Mouse (Mus musculus) midbrain, postnatal 0 days (tissue): ENCODE data around the gene Lrrc8e. TPM values are rescaled to one million over a fixed set of nuclear protein-coding genes. Genes with fewer than 3 reads are reported as not detected.
A peak's percentile ranks its signal among the peaks of the same experiment; 100 is the strongest.
"Not testable (repeated sequence)": the region's sequence is repeated elsewhere in the genome, so short reads cannot be mapped to it uniquely, and the experiment has no call there.

ENCODE experiments used
- ATAC-seq: fragments of 200-750 bp; cut with Nextera tagmentation; 2 replicates; pipeline ENCODE4 v1.8.0; 2017; ENCODE audit warnings: moderate number of reproducible peaks, mild to moderate bottlenecking, moderate TSS enrichment, moderate library complexity; ENCODE audit not compliant: low FRiP score
- DNase-seq: peaks from one replicate; pipeline ENCODE4 v3.0.0-alpha.2; 2015; ENCODE audit warnings: low spot score
- H3K27ac ChIP-seq: fragments of 300-500 bp; sonication (generic); 2 replicates; pipeline ENCODE4 v1.5.1; 2014; ENCODE audit warnings: low read depth, mild to moderate bottlenecking, low read length, mixed read lengths
- H3K27me3 ChIP-seq: fragments of 300-500 bp; sonication (generic); 2 replicates; pipeline ENCODE4 v1.6.1; 2014; ENCODE audit warnings: low read length, control low read depth, mixed read lengths; ENCODE audit not compliant: insufficient read depth
- H3K36me3 ChIP-seq: fragments of 300-500 bp; sonication (generic); 2 replicates; pipeline ENCODE4 v1.6.1; 2014; ENCODE audit warnings: low read length, control low read depth, mixed read lengths; ENCODE audit not compliant: insufficient read depth
- H3K4me1 ChIP-seq: fragments of 300-500 bp; sonication (generic); 2 replicates; pipeline ENCODE4 v1.6.1; 2014; ENCODE audit warnings: mild to moderate bottlenecking, control low read depth, antibody characterized with exemption, low read length, mixed read lengths; ENCODE audit not compliant: insufficient read depth
- H3K4me2 ChIP-seq: fragments of 300-500 bp; sonication (generic); 2 replicates; pipeline ENCODE4 v1.6.1; 2014; ENCODE audit warnings: low read depth, mild to moderate bottlenecking, low read length, mixed read lengths; ENCODE audit not compliant: poor library complexity, severe bottlenecking
- H3K4me3 ChIP-seq: fragments of 300-500 bp; sonication (generic); 2 replicates; pipeline ENCODE4 v1.5.1; 2014; ENCODE audit warnings: low read depth, mild to moderate bottlenecking, low read length, moderate library complexity
- H3K9ac ChIP-seq: fragments of 300-500 bp; sonication (generic); replicated peaks from 2 replicates; pipeline ENCODE4 v1.6.1; 2014; ENCODE audit warnings: mild to moderate bottlenecking, low read length, moderate library complexity, mixed read lengths; ENCODE audit not compliant: poor library complexity, severe bottlenecking
- H3K9me3 ChIP-seq: fragments of 300-500 bp; sonication (generic); 2 replicates; pipeline ENCODE4 v1.6.1; 2016; ENCODE audit warnings: low read length, control low read depth
- CTCF ChIP-seq: IDR thresholded peaks from 2 replicates; pipeline ENCODE4 v1.5.1; 2016; ENCODE audit warnings: antibody characterized with exemption, mild to moderate bottlenecking
- WGBS: fragments of 180-500 bp; shearing (Covaris S2); extraction: QIAGEN DNeasy Blood & Tissue Kit; methylation state at CpG from one replicate; pipeline ENCODE4 v1.1.7; 2014; 5-methylcytosine and 5-hydroxymethylcytosine counted together
- polyA plus RNA-seq: library from polyadenylated mRNA; unstranded; fragments of >200 nt; fragmentation: Nextera tagmentation; extraction: Ambion mirVana; gene quantifications from 2 replicates; pipeline ENCODE4 v1.2.1, GENCODE M21; 2015
- total RNA-seq: library from RNA; depleted of rRNA; stranded (reverse); fragments of >200 nt; gene quantifications from 2 replicates; pipeline ENCODE4 v1.2.3, GENCODE M21; 2014

Lrrc8e gene
- total and polyA plus RNA-seq, 2 experiments from 2014 or later, result 0.12 TPM; not detected in 1

DNA sequence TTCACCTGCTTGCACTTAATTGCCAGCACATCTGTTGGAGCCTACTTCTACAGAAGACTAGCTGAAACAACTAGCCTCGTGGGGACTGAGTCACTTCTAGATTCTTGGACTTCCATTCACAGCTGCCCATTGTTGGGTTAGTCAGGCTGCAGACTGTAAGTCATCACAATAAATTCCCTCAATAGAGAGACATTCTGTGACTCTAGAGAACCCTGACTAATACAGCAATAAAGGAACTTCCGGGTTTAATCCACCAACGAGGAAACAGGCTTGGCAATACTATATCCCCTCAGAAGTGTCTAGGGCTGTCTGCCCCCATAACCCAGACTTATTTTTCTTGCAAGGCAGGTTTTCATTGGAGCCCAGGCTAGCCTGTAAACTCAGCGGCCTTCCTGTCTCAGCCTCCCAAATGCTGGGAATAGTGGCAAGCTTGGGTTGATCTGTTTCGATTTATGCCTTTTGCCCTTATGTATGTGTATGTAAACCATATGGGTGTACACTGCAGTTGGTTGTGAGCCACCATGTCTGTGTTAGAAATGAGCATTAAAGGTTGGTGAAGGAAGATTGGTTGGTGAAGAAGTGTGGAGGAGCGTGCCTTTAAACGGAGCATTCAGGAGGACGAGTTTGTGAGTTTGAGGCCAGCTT lies 25.6 kb downstream of the Lrrc8e start:
- Histone ChIP-seq H3K36me3 (peaks cover 34% of the 10 kb centered on the region), H3K4me3 (peak overlapping the region; percentile 65), H3K9ac (peak overlapping the region; percentile 79; the same call in 1 of the 2 replicates), H3K27me3 (no peaks in the 10 kb centered on the region), H3K4me1 (peaks cover 3% of the 10 kb centered on the region; the same call in 1 of the 2 replicates), H3K9me3 (no peaks in the 10 kb centered on the region), H3K4me2 (peak overlapping the region; percentile 68), H3K27ac (peak overlapping the region; percentile 87)
- ATAC-seq, result no peak
- WGBS, result 43% methylated on average over 8 of the region's 8 CpGs
- TF ChIP-seq CTCF, result no peak
- DNase-seq, result no peak

DNA sequence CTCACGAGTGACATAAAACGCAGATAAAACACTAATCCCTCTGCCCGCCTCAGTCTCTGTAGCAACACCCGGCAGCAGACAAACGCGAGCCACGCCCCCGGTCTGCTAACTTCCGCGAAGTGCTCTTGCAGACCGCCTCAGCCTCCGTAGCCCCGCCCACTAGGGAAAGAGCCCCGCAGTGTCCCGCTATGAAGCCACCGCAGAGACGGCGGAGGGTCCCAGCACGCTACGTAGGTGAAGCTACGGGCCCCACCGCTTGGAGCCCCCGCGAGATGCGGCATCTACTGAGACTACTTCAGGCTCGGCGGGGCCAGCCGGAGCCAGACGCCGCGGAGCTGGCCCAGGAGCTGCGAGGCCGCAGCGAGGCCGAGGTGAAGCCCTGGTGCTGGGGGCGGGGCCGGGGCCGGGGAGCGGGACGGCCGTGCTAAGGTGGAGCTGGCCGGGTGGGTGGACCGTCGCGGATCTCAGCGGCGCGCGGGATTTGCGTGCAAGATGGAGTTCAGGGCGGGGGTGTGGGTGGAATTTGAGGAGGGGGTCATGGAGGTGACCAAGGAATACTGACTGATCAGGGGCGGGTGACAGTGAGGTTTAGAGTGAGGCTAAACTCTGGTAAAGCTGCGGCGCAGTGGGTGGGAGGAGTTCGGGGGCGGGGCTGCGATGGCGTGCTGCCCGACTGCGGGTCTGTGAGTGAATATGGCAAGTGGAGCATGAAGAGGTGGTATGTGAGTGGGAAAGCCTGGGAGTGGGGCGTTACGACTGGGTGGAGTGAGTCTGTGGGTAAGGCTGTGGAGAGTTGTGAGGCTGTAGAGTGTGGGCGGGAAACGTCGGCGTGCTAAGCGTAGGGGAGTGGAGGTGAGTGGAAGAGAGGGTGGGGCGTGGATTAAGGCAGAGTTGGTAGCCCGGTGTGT lies 26.6 kb downstream of the Lrrc8e start, which contains the start of gene Snapc2:
Gene Snapc2 (plus strand): TSS at position 147 of the 908 bp plus-strand sequence.
- H3K27me3 ChIP-seq, result no peaks in the 10 kb centered on the region
- H3K4me1 ChIP-seq, result peaks cover 10% of the 10 kb centered on the region
- ATAC-seq, result peak; percentile 88
- H3K4me2 ChIP-seq, result peak within 1 kb of the TSS; percentile 68
- peaks cover 25% of the 10 kb centered on the region for H3K36me3 ChIP-seq
- peak within 1 kb of the TSS; percentile 79 for H3K9ac ChIP-seq
- peak within 1 kb of the TSS; percentile 65 for H3K4me3 ChIP-seq
- H3K27ac ChIP-seq, result peak within 1 kb of the TSS; percentile 87
- under 1% methylated on average over 69 of the region's 69 CpGs for WGBS
- H3K9me3 ChIP-seq, result no peaks in the 10 kb centered on the region
- no peak for TF ChIP-seq CTCF
- peak; percentile 97 for DNase-seq

DNA sequence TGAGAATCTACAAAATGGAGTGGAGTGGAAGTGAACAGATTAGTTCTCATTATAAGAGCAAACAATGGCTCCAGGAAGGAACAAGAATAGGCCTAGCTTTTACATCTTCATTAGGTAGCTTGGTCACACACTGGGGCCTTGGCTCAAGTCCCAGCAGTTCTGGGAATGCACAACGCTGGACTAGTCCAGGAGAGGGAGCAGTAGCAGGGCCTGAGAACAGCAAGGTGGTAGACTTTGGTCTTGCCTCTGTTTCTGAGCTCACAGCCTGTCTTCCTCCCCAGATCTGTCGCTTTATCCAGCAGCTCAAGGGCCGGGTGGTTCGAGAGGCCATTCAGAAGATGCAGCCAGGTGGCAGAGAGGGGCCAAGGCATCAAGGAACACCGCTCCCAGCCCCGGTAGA lies 27.4 kb downstream of the Lrrc8e start:
- peak overlapping the region; percentile 65 for H3K4me3 ChIP-seq
- peak overlapping the region; percentile 79 for H3K9ac ChIP-seq
- peak overlapping the region; percentile 68 for H3K4me2 ChIP-seq
- peaks cover 10% of the 10 kb centered on the region for H3K4me1 ChIP-seq
- 50% methylated on average over 6 of the region's 6 CpGs for WGBS
- H3K36me3 ChIP-seq, result peaks cover 21% of the 10 kb centered on the region
- peak; percentile 73 for TF ChIP-seq CTCF
- H3K27ac ChIP-seq, result peak overlapping the region; percentile 87
- no peak for ATAC-seq
- no peaks in the 10 kb centered on the region for H3K27me3 ChIP-seq
- DNase-seq, result peak; percentile 91
- H3K9me3 ChIP-seq, result no peaks in the 10 kb centered on the region

DNA sequence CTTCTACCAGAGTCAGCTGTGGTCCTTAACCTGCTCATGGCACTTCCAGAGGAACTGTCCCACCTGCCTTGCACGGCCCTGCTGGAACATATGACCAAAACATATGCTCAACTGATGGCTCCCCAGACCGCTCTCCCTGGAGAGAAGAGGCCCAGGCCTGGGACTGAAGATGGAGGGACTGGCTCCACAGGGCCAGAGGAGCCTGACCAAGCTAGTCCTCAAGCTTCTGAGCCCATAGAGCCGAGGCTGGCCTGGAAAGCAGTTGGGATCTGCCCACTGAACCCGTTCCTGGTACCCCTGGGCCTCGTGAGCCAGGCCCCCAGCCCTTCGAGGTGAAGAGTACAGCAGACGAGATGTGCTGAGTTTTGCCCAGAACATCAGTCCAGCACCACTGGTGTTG lies 28.8 kb downstream of the Lrrc8e start:
- not testable (repeated sequence) for ATAC-seq, DNase-seq, H3K27me3 ChIP-seq, H3K4me2 ChIP-seq, H3K27ac ChIP-seq, H3K9ac ChIP-seq, H3K4me3 ChIP-seq, H3K9me3 ChIP-seq
- Histone ChIP-seq H3K4me1 (peaks cover 10% of the 10 kb centered on the region), H3K36me3 (peaks cover 29% of the 10 kb centered on the region)
- 90% methylated on average over 7 of the region's 7 CpGs for WGBS

DNA sequence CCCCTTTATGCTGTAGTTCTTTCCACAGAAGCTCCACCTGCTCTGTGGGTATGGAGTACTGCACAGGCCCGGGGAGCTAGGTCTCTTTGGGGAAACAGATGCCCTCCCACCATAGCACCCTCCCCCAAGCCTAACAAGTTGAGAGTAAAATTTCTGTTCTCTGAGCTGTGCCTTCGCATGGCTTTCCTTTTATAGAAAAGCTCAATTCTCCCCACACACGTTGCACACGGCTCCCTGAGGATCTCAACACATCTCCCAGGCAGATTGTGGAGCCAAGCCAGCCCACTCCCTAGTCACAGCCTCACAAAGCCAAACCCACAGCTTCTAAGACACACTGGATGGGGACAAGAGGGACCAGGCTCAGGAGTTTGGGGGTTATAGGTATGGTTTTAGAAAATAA lies 30.3 kb downstream of the Lrrc8e start:
- no peak for TF ChIP-seq CTCF
- H3K9ac ChIP-seq, result peak overlapping the region; percentile 78; the same call in 1 of the 2 replicates
- H3K9me3 ChIP-seq, result no peaks in the 10 kb centered on the region
- WGBS, result 40% methylated on average over 4 of the region's 4 CpGs
- ATAC-seq, result no peak
- peak overlapping the region; percentile 77; the same call in 1 of the 2 replicates for H3K4me2 ChIP-seq
- H3K36me3 ChIP-seq, result peaks cover 38% of the 10 kb centered on the region
- peak overlapping the region; percentile 39; the same call in 1 of the 2 replicates for H3K27ac ChIP-seq
- H3K4me3 ChIP-seq, result no peak overlapping the region
- peak; percentile 47 for DNase-seq
- H3K27me3 ChIP-seq, result no peaks in the 10 kb centered on the region
- H3K4me1 ChIP-seq, result peaks cover 10% of the 10 kb centered on the region
